Mouse (Mus musculus): ENCODE measurements at regions not wholly inside any gene's neighbourhood (a gene's known extent, or its start where the extent isn't known, plus 50 kb on each side); places are given as distances from the start of the nearest gene placed in this dataset.

- peaks cover 11% of the 10 kb centered on the region for H3K4me1 ChIP-seq (ENCODE audit: control insufficient read depth, insufficient read depth, low read length)
- TF ChIP-seq POLR2A (IDR thresholded peaks at IDR 0.05; ENCODE audit: insufficient read depth, low read depth, low read length) (no peak), CTCF (IDR thresholded peaks at IDR 0.05; ENCODE audit: insufficient read depth, low read depth, low read length) (no peak)
- H3K4me3 ChIP-seq (ENCODE audit: insufficient read depth, low read depth, low read length) = no peak overlapping the region
- 66% methylated on average over 10 of the region's 10 CpGs for WGBS
- no peak overlapping the region for H3K27ac ChIP-seq (ENCODE audit: insufficient read depth, low read depth, low read length)
Measured at GRCm38 (mm10) chr6:51728816-51729562, 205.3 kb downstream of the Snx10 start.

- WGBS = 39% methylated on average over 17 of the region's 17 CpGs
- peaks cover 11% of the 10 kb centered on the region for H3K4me1 ChIP-seq (ENCODE audit: control insufficient read depth, insufficient read depth, low read length)
- peak overlapping the region; percentile 12; the same call in 1 of the 2 replicates for H3K27ac ChIP-seq (ENCODE audit: insufficient read depth, low read depth, low read length)
- TF ChIP-seq POLR2A (IDR thresholded peaks at IDR 0.05; ENCODE audit: insufficient read depth, low read depth, low read length) = no peak
- H3K4me3 ChIP-seq (ENCODE audit: insufficient read depth, low read depth, low read length) = no peak overlapping the region
Measured at GRCm38 (mm10) chr6:51730564-51731351, 207.1 kb downstream of the Snx10 start.

GRCm38 (mm10) chr6:51732298-51732895, 208.7 kb downstream of the Snx10 start:
- Histone ChIP-seq H3K4me1 (ENCODE audit: control insufficient read depth, insufficient read depth, low read length) (peaks cover 11% of the 10 kb centered on the region), H3K4me3 (ENCODE audit: insufficient read depth, low read depth, low read length) (no peak overlapping the region), H3K27ac (ENCODE audit: insufficient read depth, low read depth, low read length) (no peak overlapping the region)
- TF ChIP-seq CTCF (IDR thresholded peaks at IDR 0.05; ENCODE audit: insufficient read depth, low read depth, low read length) (no peak), POLR2A (IDR thresholded peaks at IDR 0.05; ENCODE audit: insufficient read depth, low read depth, low read length) (no peak)
- 69% methylated on average over 11 of the region's 11 CpGs for whole genome bisulfite sequencing

GRCm38 (mm10) chr6:51736051-51736450, 212.3 kb downstream of the Snx10 start:
- TF ChIP-seq POLR2A (IDR thresholded peaks at IDR 0.05; ENCODE audit: insufficient read depth, low read depth, low read length) = no peak
- no peak for TF ChIP-seq CTCF (IDR thresholded peaks at IDR 0.05; ENCODE audit: insufficient read depth, low read depth, low read length)
- WGBS = 94% methylated on average over 5 of the region's 5 CpGs
- Histone ChIP-seq H3K4me3 (ENCODE audit: insufficient read depth, low read depth, low read length) (no peak overlapping the region), H3K27ac (ENCODE audit: insufficient read depth, low read depth, low read length) (no peak overlapping the region), H3K4me1 (ENCODE audit: control insufficient read depth, insufficient read depth, low read length) (peaks cover under 1% of the 10 kb centered on the region; the same call in 1 of the 2 replicates)

GRCm38 (mm10) chr6:51743105-51743660, 219.5 kb downstream of the Snx10 start:
- no peak for TF ChIP-seq CTCF (IDR thresholded peaks at IDR 0.05; ENCODE audit: insufficient read depth, low read depth, low read length)
- TF ChIP-seq POLR2A (IDR thresholded peaks at IDR 0.05; ENCODE audit: insufficient read depth, low read depth, low read length) = no peak
- no peak overlapping the region for H3K27ac ChIP-seq (ENCODE audit: insufficient read depth, low read depth, low read length)
- peaks cover 7% of the 10 kb centered on the region for H3K4me1 ChIP-seq (ENCODE audit: control insufficient read depth, insufficient read depth, low read length)
- WGBS = 67% methylated on average over 15 of the region's 15 CpGs
- no peak overlapping the region for H3K4me3 ChIP-seq (ENCODE audit: insufficient read depth, low read depth, low read length)

- WGBS = 52% methylated on average over 2 of the region's 2 CpGs
- H3K27ac ChIP-seq (ENCODE audit: insufficient read depth, low read depth, low read length) = peak overlapping the region; percentile 28; the same call in 1 of the 2 replicates
Measured at GRCm38 (mm10) chr6:51744607-51745006, 220.9 kb downstream of the Snx10 start.

GRCm38 (mm10) chr6:51754239-51754681, 230.6 kb downstream of the Snx10 start:
- Histone ChIP-seq H3K4me1 (ENCODE audit: control insufficient read depth, insufficient read depth, low read length) (0 out of 2 replicates have a peak, but pooled peaks cover 3% of the 10 kb centered on the region), H3K4me3 (ENCODE audit: insufficient read depth, low read depth, low read length) (no peak overlapping the region), H3K27ac (ENCODE audit: insufficient read depth, low read depth, low read length) (no peak overlapping the region)
- TF ChIP-seq CTCF (IDR thresholded peaks at IDR 0.05; ENCODE audit: insufficient read depth, low read depth, low read length) (no peak), POLR2A (IDR thresholded peaks at IDR 0.05; ENCODE audit: insufficient read depth, low read depth, low read length) (no peak)
- 32% methylated on average over 8 of the region's 8 CpGs for WGBS

More at GRCm38 (mm10) chr6:51744607-51745006, 220.9 kb downstream of the Snx10 start:
- Histone ChIP-seq H3K4me3 (ENCODE audit: insufficient read depth, low read depth, low read length) (no peak overlapping the region), H3K4me1 (ENCODE audit: control insufficient read depth, insufficient read depth, low read length) (peaks cover 7% of the 10 kb centered on the region)
- TF ChIP-seq POLR2A (IDR thresholded peaks at IDR 0.05; ENCODE audit: insufficient read depth, low read depth, low read length) = no peak
- no peak for TF ChIP-seq CTCF (IDR thresholded peaks at IDR 0.05; ENCODE audit: insufficient read depth, low read depth, low read length)

GRCm38 (mm10) chr6:51757131-51757530, 233.4 kb downstream of the Snx10 start:
- H3K4me3 ChIP-seq (ENCODE audit: insufficient read depth, low read depth, low read length) = no peak overlapping the region
- H3K4me1 ChIP-seq (ENCODE audit: control insufficient read depth, insufficient read depth, low read length) = 0 out of 2 replicates have a peak, but pooled peaks cover 3% of the 10 kb centered on the region
- H3K27ac ChIP-seq (ENCODE audit: insufficient read depth, low read depth, low read length) = no peak overlapping the region
- WGBS = 73% methylated on average over 3 of the region's 3 CpGs
- TF ChIP-seq POLR2A (IDR thresholded peaks at IDR 0.05; ENCODE audit: insufficient read depth, low read depth, low read length) = no peak
- TF ChIP-seq CTCF (IDR thresholded peaks at IDR 0.05; ENCODE audit: insufficient read depth, low read depth, low read length) = no peak

Measured in olfactory bulb, adult 2 months (tissue).